Mouse (Mus musculus) ZHBTc4 (cell line): ENCODE measurements around the gene Pdlim1.

Source experiments
- DNase-seq: peaks from one replicate; pipeline ENCODE4 v3.0.0-alpha.2; 2011; ENCODE audit warnings: low read depth, low spot score

Gene Pdlim1

DNA sequence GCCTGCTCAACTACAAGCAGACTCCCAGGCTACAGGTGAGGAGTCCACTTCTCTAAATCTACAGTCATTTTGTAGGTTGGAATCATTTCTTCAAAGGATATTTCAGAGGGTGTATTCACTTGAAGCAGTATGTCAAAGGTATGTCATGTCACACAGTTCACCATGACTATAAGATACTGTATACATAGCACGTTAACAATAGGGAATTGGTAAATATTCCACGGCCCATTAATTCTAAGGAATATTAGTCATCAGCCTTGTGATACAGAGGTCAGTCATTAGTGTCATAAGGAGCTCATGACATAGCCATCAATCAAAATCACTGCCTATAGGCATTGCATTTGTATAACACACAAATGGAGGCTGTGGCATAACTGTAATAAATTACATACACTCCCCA, 13.1 kb upstream of the Pdlim1 start:
- no peak for DNase-seq

DNA sequence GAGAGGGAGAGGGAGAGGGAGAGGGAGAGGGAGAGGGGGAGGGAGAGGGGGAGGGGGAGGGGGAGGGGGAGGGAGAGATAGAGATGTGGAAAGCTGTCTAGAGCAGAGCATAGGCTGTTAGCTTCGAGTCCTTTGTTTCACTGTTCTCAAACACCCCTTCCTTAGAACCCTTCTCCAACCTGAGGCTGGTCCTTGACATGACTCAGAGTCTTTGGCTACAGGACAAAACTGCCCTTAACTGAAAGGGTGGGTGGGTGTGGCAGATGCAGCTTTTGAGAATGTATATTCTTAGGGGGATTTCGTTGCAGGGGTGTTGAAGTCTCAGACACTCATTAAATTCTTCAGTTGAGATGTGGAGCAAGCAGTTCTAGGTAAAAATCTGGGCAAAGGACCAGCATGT, 11.8 kb upstream of the Pdlim1 start:
- no peak for DNase-seq

DNA sequence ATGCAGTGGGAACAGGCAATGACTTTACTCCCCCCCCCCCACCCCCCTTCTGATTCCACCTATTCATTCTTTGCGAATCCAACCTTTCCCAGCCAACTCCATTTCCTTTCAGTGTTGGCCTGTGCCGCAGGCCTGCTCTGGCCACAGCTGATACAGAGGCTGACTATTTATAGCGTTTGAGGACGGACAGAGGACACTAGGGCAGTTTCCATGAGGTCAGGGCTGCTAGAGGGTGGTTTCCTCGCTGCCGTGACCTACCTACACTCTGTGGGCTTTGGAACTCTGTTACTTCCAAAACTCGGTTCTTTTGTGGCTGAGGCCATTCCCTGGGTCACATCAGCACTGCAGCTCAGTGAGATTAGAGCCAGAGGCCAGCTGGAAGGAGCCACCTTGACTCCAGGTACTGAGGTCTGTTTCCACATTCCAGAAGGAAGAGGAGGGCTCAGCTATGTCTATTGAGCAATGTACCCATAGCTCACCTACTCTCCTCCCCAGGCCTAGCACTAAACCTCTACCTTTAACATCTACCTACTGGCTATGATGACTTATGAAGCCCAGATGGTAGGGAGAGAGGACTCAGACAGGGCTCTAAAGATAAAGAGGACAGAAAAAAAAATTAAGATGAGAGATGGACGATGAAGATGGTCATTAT, 6.9 kb upstream of the Pdlim1 start:
- no peak for DNase-seq

DNA sequence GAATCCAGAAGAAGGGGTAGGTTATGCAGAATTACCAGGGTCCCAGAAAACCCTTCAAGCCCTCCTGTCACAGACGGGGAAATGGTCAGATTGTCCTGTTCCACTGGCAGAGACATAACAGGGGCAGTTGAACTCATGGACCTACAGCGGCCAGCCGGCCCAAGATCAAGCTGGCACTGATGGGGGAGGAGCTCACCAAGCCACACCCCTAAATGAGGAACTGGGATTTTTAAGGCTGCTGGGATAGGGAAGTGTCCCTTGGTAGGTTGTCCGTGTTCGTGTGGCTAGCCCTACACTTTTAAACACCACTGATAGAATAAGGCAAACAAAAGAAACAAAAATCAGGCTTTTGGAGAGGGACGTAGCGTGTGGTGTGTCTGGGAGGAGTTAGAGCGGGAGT, 5.9 kb upstream of the Pdlim1 start:
- DNase-seq = no peak

DNA sequence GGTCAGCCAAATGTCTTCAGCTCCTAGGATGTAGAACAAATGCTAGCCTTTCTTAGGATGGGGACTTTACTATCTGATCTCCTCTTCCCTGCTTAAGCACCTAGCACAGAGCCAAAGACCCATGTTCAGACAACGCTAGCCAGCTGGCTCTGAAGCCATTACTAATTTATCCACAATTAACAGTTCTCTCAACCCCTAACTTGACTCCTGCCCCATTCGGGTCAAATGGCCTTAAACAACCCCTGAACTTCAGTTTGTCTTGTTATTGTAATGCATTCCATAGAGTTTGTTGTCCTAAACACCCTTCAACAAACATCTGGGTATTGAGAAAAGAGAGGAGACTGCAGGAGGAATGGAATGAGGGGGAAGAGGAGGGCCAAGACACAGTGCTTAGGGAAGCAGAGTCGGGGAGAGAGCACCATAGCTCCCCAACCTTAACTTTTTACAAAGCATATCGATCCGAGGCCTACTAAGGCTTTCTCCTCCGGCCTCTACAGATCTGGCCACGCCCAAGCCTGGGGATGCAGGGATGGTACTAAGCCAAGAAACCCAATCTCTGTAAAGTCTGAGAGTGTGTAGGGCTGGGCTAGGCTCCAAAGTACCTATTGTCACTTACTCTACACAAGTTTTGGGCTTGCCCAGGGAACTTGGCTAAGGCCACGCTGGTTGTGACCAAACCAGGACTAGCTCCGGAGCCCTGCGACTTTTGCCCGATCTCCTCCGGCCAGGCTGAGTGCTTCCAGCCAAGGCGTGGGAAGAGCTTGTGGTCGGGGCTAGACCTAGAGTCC, 4.0 kb upstream of the Pdlim1 start:
- DNase-seq = peak; percentile 83

DNA sequence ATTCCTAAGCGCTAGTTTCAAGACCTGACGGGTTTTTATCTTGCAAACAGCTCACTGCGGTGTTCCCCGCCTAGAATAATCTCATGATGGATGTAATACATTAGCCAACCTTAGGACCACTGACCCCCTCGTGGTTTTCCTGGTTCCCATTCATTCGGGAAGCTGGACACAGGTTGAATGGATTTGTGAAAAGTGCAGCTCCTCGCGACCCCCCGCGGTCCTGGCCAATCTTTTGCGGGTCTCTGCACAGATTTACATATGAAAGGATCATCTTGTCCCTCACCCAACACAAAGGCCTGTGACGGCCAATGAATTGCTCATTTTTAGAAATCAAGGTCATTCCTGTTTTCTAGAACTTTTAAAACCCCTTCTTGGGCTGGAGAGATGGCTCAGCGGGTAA, 1.0 kb upstream of the Pdlim1 start:
- peak; percentile 87 for DNase-seq

DNA sequence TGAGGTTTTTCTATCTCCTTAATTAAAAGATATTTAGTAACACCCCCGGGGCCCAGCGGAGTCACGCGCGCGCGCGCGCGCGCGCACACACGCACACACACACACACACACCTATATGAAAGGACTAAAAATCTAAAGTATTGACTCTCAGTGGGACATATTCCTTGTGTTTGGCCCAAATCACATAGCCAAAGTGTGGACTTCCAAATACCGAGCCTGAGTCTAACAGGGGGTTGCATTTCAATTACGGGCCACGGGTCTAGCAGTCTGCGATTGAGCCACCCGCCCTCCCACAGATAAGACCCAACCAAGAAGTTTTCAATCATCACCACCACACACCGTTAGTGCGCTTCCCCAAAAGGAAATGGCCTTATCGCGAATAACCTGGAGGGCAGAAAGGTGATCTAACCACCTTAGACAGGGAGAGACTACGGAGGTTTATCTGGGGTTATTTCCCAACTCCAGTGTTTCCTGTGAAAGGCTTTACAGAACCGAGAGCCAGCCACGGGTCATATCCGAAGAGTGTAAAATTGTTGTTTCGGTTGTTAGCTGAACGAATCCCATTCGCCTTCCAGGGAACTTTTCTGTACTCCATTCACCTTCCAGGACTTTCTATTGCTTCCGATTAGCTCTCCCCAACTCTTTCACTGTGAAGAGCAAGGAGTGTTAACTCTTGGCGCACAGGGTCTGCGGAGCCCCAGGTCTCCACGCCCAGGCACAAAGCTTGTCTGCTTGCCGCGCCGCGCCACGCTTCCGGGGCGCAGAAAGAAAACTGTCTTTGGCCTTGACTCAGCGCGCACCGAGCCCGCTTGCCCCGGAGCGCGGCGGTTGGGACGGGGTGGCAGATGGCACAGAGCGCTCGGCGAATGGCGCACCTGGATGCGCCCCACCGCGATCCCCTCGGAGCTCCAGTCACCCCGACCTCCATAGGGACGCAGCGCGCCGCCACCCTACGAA, 1.0 kb downstream of the Pdlim1 start:
- DNase-seq = peak; percentile 84

DNA sequence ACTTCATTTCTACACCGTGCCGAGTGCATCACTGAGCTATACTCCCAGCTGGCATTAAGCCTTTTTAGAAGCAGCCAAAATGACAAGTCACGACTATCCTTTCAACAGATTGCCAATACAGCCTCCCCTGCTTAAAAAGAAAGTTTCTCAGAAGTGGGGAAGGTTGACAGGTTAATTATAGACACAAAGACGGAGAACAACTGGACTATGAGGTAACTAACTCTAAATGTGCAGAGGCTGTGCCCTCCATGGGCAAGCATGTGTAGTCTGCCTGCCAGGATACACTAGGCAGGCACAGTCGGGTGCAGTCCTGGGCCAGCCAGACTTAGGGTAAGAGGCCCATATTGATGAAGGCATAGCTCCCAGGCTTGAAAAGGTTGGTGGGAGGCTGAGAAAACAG, 2.1 kb downstream of the Pdlim1 start:
- no peak for DNase-seq

DNA sequence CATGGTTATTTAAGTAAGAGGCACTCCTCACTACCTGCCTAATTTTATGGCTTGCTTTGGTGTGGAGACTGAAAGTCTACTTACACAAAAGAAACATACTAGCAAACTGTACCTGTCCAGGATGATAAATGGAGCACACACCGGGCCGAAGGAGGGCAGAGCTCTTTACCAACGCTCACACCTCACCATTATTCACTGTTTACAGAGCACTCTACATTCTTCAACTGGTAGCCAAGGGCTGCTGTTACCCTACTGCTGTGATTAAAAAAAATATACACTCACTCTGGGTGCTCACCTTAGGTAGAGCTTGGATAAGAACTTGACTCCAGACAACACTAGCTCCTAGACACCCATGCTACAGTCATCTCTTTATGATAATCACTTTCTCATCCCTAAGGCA, 3.1 kb downstream of the Pdlim1 start:
- no peak for DNase-seq

DNA sequence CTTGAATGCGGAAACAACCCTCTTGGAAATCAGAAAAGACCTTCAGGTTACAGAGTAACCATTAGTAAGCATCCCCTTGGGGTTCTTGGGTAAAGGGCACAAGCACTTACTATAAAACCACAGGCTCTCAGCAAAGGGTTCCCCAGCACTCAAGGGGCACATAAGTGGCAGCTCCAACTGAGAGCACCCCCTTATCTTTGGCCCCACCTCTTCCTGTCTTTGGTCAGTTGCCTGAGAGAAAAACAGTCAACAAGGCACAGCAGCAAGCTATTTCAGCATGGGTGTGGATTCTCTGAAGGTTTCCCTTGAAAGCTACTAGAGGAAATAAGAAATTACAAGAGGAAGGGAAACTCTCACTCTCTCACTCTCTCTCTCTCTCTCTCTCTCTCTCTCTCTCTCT, 4.3 kb downstream of the Pdlim1 start:
- no peak for DNase-seq

DNA sequence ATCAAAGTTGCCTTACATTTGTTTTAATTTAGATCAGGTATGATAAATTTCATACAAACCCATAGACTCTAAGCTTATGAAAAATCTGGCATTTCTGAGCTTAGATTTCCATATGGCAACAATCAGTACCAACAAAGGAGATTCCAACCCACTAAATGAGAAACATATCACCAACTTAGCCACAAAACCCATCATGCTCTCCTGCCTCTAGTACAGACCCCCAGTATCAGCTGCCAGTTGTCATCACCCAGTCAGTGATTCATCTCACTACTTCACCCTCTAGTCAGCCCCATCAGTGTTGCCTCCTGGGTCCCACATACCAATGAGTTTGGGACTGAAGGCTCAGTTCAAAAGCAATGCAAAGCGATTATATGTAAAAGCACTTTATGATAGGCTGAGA, 12.2 kb downstream of the Pdlim1 start:
- DNase-seq = no peak

DNA sequence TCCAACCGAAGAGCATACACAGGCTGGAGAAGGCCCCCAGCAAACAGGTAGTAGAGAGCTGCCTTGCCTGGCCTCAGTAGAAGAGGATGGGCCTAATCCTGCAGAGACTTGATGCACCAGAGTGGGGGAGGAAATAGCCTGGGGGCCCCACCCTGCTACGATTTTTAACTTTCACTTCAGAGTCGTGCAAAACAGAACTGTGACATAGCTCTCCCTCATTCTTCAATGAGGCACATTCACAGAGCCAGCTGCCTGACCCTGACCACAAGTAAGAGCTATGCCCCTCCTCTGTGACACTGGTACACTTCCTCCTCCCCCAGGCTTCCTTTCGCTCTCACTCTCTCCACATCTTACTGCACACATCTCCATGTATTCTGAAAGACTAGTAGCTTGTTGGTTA, 14.2 kb downstream of the Pdlim1 start:
- DNase-seq = no peak

DNA sequence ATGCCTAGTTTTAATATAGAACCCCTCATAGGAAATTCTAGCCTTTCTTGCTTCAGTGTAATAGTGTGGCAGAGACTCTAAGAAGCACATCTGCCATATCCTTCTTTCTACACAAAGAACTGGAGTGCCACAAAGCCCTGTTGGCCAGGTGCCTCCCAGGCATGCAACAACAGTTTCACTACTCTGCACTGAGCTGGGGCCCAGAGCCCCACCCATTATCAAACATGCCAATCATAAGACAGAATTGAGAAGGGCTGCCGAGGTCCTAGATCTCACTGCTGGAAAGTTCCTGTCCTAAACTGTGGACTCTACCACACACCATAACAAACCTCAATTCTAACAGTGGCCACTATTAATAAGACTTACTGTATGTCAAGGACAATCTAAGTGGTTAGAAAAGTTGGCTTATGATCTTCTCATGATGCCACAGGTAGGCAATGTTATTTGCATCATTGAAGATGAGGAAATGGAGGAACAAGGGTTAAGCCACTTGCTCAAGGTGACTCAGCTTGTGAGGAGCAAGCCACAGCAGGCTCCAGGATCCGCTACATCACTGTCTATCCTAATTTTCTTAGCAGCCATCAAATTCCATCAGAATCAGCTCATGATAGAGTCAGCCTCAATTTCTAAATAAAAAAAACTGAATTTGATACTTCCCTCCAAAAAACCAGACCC, 15.1 kb downstream of the Pdlim1 start:
- no peak for DNase-seq

DNA sequence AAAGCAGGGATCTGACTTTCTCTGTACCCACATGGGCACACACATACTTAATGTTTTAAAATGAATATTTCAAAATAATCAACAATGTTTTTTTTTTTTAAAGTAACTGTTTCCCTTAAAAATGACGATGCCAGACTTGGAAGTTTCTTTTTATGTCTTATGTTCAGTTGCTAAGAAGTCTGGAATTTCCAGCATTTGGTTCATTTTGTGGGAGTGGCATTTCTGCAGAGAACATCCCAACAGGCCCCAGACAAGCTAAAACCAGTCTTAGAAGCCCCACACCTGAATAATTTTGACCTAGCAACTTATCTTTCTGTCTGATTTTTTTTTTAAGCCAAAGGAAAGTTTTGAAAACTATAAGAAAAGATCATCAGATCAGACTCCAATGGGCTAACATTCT, 16.1 kb downstream of the Pdlim1 start:
- DNase-seq = no peak

DNA sequence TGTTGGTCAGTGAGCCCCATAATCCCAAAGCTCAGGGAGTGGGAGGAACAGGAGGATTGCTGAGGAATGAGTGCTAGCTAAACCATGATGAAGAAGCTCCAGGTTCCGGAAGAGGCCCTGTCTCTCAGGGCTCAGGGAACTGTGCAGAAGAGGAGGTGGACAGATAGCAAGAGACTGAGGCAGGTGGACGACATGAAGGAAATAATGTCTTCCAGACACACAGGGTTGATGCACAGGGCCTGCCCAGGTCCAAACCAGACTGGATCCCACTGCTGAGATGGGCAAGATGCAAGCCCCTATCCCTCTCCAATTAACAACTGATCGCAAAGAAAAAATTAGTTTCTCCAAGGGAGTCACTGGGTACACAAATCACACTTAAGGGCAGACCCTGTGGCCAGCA, 16.9 kb downstream of the Pdlim1 start:
- no peak for DNase-seq

DNA sequence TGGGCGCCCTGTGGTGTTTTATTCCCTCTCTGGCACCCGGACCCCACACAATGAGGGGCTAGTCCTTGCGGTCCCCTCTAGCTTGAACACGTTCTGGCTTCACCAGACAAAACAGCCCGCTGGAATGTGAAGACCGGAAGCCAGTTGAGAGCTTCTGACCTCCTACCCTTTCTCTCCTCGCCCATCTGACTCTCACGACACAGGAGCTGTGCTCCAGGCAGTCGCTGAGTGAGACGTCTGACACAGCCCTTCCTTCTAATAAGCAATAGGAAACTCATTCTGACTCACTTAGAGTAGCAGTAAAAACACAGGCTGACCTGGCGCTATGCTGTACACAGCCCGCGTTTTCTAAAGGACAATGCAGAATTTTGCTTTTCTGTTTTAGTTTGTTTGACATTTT, 17.9 kb downstream of the Pdlim1 start:
- DNase-seq = peak; percentile 59

DNA sequence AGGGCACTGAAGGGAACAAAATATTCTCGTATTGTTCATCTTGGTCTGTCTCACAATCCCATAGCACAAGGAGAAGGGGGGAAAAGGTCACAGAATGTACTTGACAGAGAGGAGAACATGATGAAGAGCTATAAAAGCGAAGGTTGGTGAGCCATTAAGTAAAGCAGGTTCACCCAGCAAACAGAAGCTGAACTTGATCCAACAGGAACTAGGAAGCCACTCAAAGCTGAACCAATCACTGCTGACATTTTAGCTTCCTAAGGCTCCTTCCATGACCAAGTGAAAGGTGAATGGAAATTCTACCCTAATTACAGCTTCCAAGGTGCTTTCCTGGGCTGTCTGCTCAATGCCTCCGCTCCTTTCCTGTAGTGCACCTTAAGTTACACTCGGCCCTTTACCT, 20.5 kb downstream of the Pdlim1 start:
- DNase-seq = no peak

DNA sequence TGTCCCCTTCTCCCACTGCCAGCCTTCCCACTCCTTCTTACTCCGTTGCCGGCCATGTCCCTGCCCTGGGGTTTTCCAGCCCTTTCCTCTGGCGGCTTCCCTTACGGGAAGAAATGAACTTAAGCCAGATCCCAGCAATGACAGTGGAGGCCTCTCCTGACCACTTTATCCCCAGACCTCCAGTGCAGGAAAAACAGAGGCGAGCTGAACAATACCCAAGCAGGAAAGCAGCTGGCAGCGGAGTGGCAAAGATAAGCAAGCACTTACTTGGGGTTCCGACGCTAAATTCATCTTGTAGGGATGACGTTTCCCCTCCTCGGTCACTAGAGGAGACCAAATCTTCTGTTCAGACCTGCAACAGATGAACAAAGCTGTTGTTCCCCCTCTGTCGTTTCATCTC, 22.3 kb downstream of the Pdlim1 start:
- no peak for DNase-seq

DNA sequence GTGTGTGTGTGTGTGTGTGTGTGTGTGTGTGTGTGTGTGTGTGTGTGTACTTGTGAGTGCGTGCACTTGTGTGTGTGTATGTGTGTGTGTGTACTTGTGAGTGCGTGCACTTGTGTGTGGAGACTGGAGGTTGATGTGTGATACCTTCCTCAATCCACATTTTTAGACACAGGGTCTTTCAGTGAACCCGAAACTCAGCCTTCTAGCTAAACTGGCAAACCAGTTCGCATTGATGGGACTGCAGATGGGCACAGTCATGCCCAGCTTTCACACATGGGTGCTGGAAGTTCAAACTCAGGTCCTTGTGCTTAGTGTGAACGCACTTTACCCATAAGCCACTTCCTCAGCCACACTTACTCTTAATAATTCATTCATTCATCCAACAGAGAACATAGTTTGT, 23.2 kb downstream of the Pdlim1 start:
- DNase-seq = no peak

DNA sequence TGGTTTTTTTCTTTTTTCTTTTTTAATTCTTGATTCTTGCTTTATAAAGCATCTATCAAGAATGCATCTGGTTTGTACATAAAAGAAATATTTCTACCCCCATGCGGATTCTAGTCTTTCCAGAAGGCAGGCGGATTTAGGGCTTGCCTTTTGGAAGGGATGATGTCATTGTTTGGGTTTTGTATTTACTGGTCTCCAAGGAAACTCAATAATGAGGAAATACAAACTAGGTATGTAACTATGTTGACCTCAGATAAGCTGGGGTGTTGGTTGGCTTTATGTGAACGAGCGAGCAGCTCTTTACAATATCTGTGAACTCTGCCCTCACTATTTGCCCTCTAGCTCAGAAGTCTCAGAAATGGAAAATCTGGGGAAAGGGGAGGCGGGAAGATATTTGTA, 24.4 kb downstream of the Pdlim1 start:
- no peak for DNase-seq

DNA sequence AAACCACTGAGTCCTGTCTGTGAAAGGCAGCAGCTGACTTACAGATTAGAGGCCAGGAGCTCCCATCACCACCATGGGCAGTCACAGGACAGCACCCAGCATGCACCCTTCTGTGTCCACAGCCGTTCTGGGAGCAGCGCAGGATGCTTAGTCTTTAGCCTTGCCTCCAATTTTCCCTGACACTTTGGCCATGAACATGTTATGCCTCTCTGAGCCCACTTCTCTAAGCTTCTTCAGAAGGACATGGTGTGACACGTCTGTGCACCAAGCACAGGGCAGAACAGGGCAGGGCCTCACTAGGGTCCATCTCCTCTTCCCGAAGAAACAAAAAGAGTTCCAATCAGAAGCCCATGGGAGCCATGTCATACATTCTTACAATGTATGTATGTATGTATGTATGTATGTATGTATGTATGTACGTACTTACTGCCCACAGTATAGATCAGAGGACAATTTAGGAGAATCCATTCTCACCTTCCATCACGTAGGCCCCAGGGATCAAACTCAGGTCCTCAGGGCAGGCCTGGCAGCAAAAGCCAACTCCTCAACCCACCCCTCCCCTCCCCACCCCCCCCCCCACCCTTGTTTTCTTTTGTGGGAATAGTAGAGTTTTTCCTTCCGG, 24.9 kb downstream of the Pdlim1 start:
- no peak for DNase-seq
